Mouse (Mus musculus): ENCODE data around the gene Gadd45a. TPM values are rescaled to one million over a fixed set of nuclear protein-coding genes. Genes with fewer than 3 reads are reported as not detected.

Gene Gadd45a
- polyA plus RNA-seq, 1 experiment from 2014 or later: 72.9 TPM

DNA sequence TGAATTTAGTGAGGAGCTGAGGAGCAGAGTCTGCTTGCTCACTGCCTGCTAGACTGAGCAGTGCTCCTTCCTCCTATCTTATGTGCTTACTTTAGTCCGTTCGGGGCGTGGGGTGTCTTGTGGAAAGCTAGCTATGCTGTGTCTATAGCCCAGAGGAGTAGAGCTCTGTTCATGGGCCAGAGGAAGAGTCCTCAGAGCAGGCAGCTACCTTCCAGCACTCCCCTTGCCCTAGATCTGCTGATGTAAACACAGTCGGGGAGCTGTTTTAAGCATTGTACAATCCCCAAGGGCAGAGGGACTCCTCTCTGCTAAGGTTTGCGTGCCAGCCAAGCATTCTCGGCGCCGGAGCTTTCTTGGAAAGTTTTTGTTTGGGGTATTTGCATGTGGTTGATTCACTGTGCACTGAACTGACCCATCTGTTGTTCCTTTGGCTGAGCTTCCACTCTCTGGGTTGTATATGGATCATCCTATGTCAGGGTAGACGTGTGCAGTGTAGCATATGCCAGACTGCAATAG is 32.6 kb upstream of the Gadd45a start:
- H3K4me3 ChIP-seq (replicated peaks): no peak overlapping the region
- WGBS (ENCODE audit: insufficient replicate concordance): 51% methylated on average over 9 of the region's 9 CpGs
- no peak overlapping the region for H3K9ac ChIP-seq
- peak overlapping the region; percentile 23; the same call in 1 of the 2 replicates for H3K4me2 ChIP-seq
- ATAC-seq (ENCODE audit: insufficient read depth): peak; percentile 28; the same call in 1 of the 2 replicates
- H3K27me3 ChIP-seq: peaks cover 4% of the 10 kb centered on the region; the same call in 1 of the 2 replicates
- H3K9me3 ChIP-seq (replicated peaks): no peaks in the 10 kb centered on the region
- H3K27ac ChIP-seq (replicated peaks): no peak overlapping the region
- H3K36me3 ChIP-seq (replicated peaks): no peaks in the 10 kb centered on the region
- peaks cover 5% of the 10 kb centered on the region; the same call in 1 of the 2 replicates for H3K4me1 ChIP-seq (replicated peaks)

- Histone ChIP-seq H3K9ac (no peak overlapping the region), H3K9me3 (replicated peaks) (no peaks in the 10 kb centered on the region), H3K27me3 (peaks cover 4% of the 10 kb centered on the region; the same call in 1 of the 2 replicates), H3K4me1 (replicated peaks) (peaks cover 5% of the 10 kb centered on the region; the same call in 1 of the 2 replicates), H3K36me3 (replicated peaks) (no peaks in the 10 kb centered on the region), H3K4me2 (peak overlapping the region; percentile 23; the same call in 1 of the 2 replicates), H3K4me3 (replicated peaks) (no peak overlapping the region), H3K27ac (replicated peaks) (no peak overlapping the region)
- no peak for ATAC-seq (ENCODE audit: insufficient read depth)
- WGBS (ENCODE audit: insufficient replicate concordance): 32% methylated on average over 8 of the region's 8 CpGs
Observed at GRCm38 (mm10) chr6:67069219-67069762, 32.0 kb upstream of the Gadd45a start.

GRCm38 (mm10) chr6:67060057-67060456 is 22.8 kb upstream of the Gadd45a start:
- whole genome bisulfite sequencing (ENCODE audit: insufficient replicate concordance): 60% methylated on average over 5 of the region's 5 CpGs
- no peaks in the 10 kb centered on the region for H3K9me3 ChIP-seq (replicated peaks)
- H3K9ac ChIP-seq: no peak overlapping the region
- H3K27ac ChIP-seq (replicated peaks): no peak overlapping the region
- peaks cover 43% of the 10 kb centered on the region for H3K4me1 ChIP-seq (replicated peaks)
- no peak overlapping the region for H3K4me3 ChIP-seq (replicated peaks)
- H3K36me3 ChIP-seq (replicated peaks): no peaks in the 10 kb centered on the region
- H3K4me2 ChIP-seq: no peak overlapping the region
- H3K27me3 ChIP-seq: no peaks in the 10 kb centered on the region
- ATAC-seq (ENCODE audit: insufficient read depth): no peak

DNA sequence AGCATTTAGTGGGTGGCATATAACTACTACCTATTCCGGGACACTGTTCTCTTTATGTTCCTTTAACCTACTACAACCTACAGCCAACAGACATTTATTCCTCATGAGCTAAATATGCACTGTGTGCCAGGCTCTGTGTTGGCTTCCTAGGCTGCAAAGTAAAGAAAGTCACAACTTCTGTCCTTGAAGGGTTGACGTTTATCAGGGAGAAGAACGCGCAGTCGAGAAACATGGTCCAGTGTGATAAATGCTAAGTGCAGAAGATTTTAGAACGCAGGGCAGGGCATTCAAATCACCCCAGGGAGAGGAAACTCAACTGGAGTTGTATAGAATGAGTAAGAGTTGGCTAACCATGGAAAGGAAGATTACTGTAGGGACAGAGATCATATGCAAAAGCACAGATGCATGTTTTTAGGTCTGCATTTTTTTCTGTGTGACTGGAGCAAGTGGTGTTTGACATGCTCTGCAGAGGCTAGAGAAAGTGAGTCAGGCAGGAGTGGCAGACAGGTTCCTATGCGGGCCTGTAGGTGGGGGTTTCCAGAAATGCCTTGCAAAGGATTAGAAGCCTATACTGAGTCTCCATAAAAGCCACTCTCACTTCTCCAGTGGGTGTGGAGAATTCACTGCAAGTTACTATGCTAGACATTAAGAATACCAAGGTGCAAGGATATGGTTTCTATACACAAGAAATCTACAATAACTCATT is 20.9 kb upstream of the Gadd45a start:
- Histone ChIP-seq H3K9ac (0 out of 2 replicates have a peak overlapping the region, but pooled peaks have one; percentile 1), H3K9me3 (replicated peaks) (no peaks in the 10 kb centered on the region), H3K27me3 (no peaks in the 10 kb centered on the region), H3K4me2 (peak overlapping the region; percentile 45), H3K4me1 (replicated peaks) (peaks cover 43% of the 10 kb centered on the region), H3K36me3 (replicated peaks) (no peaks in the 10 kb centered on the region), H3K27ac (replicated peaks) (peak overlapping the region; percentile 72), H3K4me3 (replicated peaks) (no peak overlapping the region)
- 35% methylated on average over 7 of the region's 7 CpGs for WGBS (ENCODE audit: insufficient replicate concordance)
- ATAC-seq (ENCODE audit: insufficient read depth): peak; percentile 89

DNA sequence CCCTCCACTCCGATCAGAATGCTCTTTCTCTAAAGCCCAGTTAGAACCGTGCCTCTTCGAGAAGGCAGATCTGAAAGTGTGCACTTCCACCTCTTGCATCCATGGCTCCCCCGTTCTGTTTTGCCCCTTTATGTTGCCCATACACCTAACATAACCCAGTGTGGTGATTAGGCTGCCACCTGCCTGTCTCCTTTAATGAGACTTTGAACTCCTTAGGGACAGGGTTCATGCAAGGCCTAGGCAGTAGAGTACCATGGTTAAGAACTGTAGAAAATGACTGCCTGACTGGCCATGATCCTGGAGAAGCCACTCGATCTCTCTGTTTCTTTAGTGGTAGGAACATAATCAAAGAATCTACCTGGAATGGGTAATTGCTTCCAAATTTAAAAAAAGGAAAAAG is 20.3 kb upstream of the Gadd45a start:
- Histone ChIP-seq H3K4me2 (peak overlapping the region; percentile 45), H3K9me3 (replicated peaks) (no peaks in the 10 kb centered on the region), H3K27ac (replicated peaks) (peak overlapping the region; percentile 72), H3K27me3 (no peaks in the 10 kb centered on the region), H3K36me3 (replicated peaks) (no peaks in the 10 kb centered on the region), H3K9ac (no peak overlapping the region), H3K4me3 (replicated peaks) (no peak overlapping the region), H3K4me1 (replicated peaks) (peaks cover 43% of the 10 kb centered on the region)
- WGBS (ENCODE audit: insufficient replicate concordance): 69% methylated on average over 5 of the region's 5 CpGs
- peak; percentile 67 for ATAC-seq (ENCODE audit: insufficient read depth)

GRCm38 (mm10) chr6:67056889-67057564 is 19.8 kb upstream of the Gadd45a start:
- peak overlapping the region; percentile 72 for H3K27ac ChIP-seq (replicated peaks)
- H3K4me3 ChIP-seq (replicated peaks): no peak overlapping the region
- 0 out of 2 replicates have a peak overlapping the region, but pooled peaks have one; percentile 45 for H3K4me2 ChIP-seq
- no peak for ATAC-seq (ENCODE audit: insufficient read depth)
- H3K27me3 ChIP-seq: no peaks in the 10 kb centered on the region
- H3K4me1 ChIP-seq (replicated peaks): peaks cover 43% of the 10 kb centered on the region
- no peaks in the 10 kb centered on the region for H3K36me3 ChIP-seq (replicated peaks)
- WGBS (ENCODE audit: insufficient replicate concordance): 59% methylated on average over 3 of the region's 3 CpGs
- no peaks in the 10 kb centered on the region for H3K9me3 ChIP-seq (replicated peaks)
- H3K9ac ChIP-seq: no peak overlapping the region

DNA sequence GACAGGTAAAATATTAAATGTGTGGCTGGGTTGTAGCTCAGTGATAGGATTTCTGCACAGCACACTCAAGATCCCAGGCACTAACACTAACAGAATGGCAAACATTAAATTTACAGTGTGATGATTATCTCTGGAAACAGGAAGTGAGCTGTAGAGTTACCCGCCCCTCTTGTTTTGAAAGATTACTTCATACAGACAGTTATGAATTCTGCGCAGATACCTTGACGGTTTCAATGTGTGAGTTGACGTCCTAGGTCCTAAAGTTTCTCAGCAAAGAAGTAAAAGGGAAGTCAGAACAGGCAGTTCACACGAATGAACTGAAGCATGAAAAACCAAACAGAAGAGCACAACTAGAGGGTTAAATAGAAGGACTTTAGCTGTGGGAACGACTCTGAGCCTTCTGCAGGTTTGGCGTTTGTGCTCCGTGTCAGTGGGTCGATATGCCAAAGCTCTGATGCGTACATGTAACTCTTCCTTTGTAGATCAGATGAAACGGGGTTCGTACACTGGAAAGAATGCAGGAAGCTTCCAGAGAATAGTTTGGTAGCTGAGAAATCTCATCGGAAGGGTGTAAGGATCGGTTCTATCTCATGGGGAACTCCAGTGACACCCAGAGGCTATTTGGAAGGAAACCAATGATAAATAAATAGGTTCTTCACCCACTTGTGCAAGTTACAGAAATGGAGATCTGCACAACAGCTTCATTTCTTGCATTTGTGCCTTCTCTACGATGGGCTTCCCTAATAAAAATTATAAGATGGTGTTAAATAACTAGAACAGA is 19.0 kb upstream of the Gadd45a start:
- Histone ChIP-seq H3K4me1 (replicated peaks) (peaks cover 43% of the 10 kb centered on the region), H3K27me3 (no peaks in the 10 kb centered on the region), H3K27ac (replicated peaks) (peak overlapping the region; percentile 72; the same call in 1 of the 2 replicates), H3K36me3 (replicated peaks) (no peaks in the 10 kb centered on the region), H3K9me3 (replicated peaks) (no peaks in the 10 kb centered on the region), H3K9ac (no peak overlapping the region), H3K4me3 (replicated peaks) (no peak overlapping the region), H3K4me2 (peak overlapping the region; percentile 21; the same call in 1 of the 2 replicates)
- WGBS (ENCODE audit: insufficient replicate concordance): 43% methylated on average over 15 of the region's 15 CpGs
- ATAC-seq (ENCODE audit: insufficient read depth): no peak

DNA sequence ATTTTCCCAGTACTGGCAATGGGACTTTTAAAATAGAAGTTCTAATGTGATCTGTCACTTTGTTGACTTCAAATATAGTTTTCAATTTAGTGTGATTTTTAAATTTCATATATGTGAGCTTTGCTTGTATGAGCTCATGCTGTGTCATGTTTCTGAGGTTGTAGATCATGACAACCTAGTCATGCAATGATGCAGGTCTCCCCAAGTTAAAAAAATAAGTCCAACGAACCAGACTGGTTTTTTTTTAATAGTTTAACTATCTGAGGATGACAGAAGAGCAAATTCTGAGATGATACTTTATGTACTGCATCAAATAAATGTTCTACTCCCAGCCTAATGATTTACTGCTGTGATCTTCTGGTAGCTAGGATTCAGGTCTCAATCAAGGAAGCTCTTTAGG is 12.8 kb upstream of the Gadd45a start:
- Histone ChIP-seq H3K9ac (no peak overlapping the region), H3K4me1 (replicated peaks) (peaks cover 29% of the 10 kb centered on the region), H3K36me3 (replicated peaks) (no peaks in the 10 kb centered on the region), H3K4me3 (replicated peaks) (no peak overlapping the region), H3K27me3 (no peaks in the 10 kb centered on the region), H3K27ac (replicated peaks) (no peak overlapping the region), H3K4me2 (no peak overlapping the region), H3K9me3 (replicated peaks) (no peaks in the 10 kb centered on the region)
- 37% methylated on average over 1 of the region's 1 CpGs for WGBS (ENCODE audit: insufficient replicate concordance)
- ATAC-seq (ENCODE audit: insufficient read depth): no peak

DNA sequence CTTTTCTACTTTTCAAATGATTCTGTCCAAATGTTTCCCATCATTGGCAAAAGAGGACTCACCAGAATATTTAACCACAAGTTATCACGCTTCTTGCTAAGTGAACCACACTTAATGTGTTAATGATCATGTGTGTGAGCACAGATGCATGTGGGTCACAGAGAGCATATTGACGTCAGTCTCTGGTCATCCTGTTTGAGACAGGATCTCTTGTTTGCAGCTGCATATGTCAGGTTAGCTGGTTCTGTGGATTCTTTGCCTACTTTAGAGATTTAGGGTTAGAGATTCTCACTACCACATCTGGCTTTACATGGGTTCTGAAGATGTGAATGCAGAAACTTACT is 12.4 kb upstream of the Gadd45a start:
- no peak for ATAC-seq (ENCODE audit: insufficient read depth)
- Histone ChIP-seq H3K4me2 (no peak overlapping the region), H3K9me3 (replicated peaks) (no peaks in the 10 kb centered on the region), H3K36me3 (replicated peaks) (no peaks in the 10 kb centered on the region), H3K4me3 (replicated peaks) (no peak overlapping the region), H3K4me1 (replicated peaks) (peaks cover 29% of the 10 kb centered on the region), H3K9ac (no peak overlapping the region), H3K27me3 (no peaks in the 10 kb centered on the region), H3K27ac (replicated peaks) (no peak overlapping the region)
- 49% methylated on average over 2 of the region's 2 CpGs for WGBS (ENCODE audit: insufficient replicate concordance)

DNA sequence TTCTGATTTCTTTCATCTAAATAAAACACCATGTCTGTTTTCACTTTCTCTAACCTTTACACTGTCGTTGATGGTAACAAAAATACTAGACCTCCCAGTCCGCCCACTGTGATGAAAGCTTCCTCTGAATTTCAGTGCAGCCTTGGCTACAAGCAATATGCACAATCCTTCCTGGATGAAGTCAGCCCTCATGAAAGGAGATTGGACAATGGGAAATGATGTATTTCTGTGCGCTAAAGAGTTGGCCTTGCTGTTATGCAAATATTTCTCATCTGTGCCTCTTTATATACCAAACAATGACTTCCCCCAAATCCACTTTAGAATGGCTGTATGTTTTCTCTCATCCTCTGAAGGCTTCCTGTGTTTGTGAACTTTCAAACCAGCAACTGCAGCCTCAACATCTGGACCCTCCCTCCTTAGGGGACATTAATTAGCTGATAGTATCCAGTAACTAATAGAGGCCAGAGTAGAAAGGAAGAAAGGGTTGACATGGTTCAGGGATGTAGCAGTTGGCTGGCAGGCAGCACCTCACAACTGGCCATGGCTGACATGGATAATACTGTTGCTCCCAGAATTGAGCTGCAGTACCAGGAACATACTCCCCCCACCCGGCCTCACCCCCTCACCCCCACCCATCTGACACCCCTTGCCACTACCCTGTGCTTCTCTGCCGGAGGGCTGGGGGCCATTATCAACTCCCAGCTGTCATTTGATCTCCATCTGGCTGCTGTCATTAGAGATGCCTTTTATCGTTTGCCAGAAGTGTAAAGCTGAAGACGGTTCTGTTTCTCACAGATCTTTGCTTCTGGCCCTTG is 11.8 kb upstream of the Gadd45a start:
- ATAC-seq (ENCODE audit: insufficient read depth): peak; percentile 51
- Histone ChIP-seq H3K27ac (replicated peaks) (no peak overlapping the region; the same call in 1 of the 2 replicates), H3K4me3 (replicated peaks) (no peak overlapping the region), H3K36me3 (replicated peaks) (no peaks in the 10 kb centered on the region), H3K4me1 (replicated peaks) (peaks cover 29% of the 10 kb centered on the region), H3K9me3 (replicated peaks) (no peaks in the 10 kb centered on the region), H3K27me3 (no peaks in the 10 kb centered on the region), H3K9ac (no peak overlapping the region), H3K4me2 (no peak overlapping the region)
- 32% methylated on average over 7 of the region's 7 CpGs for WGBS (ENCODE audit: insufficient replicate concordance)

Data from liver, embryonic 15.5 days (tissue).